Mouse (Mus musculus): ENCODE data around the gene Lmod3. TPM values are rescaled to one million over a fixed set of nuclear protein-coding genes. Genes with fewer than 3 reads are reported as not detected.

The Lmod3 gene
- polyA plus RNA-seq, 1 experiment from 2014 or later = 0.11 TPM

DNA sequence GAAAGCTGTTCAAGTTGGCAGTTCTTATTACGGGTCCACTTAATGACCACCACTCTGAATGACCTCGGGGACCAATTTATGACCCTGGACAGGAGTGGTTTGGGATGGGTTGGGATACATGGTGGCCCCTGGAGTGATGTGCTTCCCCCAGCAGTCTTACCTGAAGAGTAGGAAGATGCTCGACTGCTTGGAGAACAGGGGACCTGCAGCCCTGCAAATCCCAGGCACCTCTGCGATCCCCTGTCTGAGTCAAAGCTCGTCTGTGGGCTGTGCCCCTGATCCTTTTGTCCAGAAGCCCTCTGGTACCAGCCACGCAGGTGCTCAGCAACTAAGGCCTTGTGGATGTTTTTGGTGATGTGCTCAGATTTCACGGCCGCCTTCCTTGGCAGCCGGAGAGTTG, 42.9 kb upstream of the Lmod3 start:
- 86% methylated on average over 9 of the region's 9 CpGs for WGBS (ENCODE audit: insufficient replicate concordance)
- Histone ChIP-seq H3K27ac (ENCODE audit: low read depth) (no peak overlapping the region), H3K9ac (replicated peaks) (no peak overlapping the region), H3K4me2 (ENCODE audit: low read depth, low read length) (no peak overlapping the region), H3K36me3 (replicated peaks; ENCODE audit: insufficient read depth, low read length) (peaks cover 43% of the 10 kb centered on the region), H3K4me1 (ENCODE audit: insufficient read depth) (peaks cover 13% of the 10 kb centered on the region), H3K27me3 (ENCODE audit: insufficient read depth, low read length) (no peaks in the 10 kb centered on the region), H3K4me3 (ENCODE audit: low read depth, low read length) (no peak overlapping the region), H3K9me3 (ENCODE audit: low read length) (no peaks in the 10 kb centered on the region)
- DNase-seq = no peak
- no peak for TF ChIP-seq CTCF (IDR thresholded peaks at IDR 0.05; ENCODE audit: low read depth)
- no peak for TF ChIP-seq EP300 (IDR thresholded peaks at IDR 0.05; ENCODE audit: low read depth)
- no peak for ATAC-seq

- no peak overlapping the region for H3K27ac ChIP-seq (ENCODE audit: low read depth)
- H3K4me3 ChIP-seq (ENCODE audit: low read depth, low read length) = no peak overlapping the region
- no peaks in the 10 kb centered on the region for H3K9me3 ChIP-seq (ENCODE audit: low read length)
- peaks cover 18% of the 10 kb centered on the region for H3K4me1 ChIP-seq (ENCODE audit: insufficient read depth)
- no peak overlapping the region for H3K9ac ChIP-seq (replicated peaks)
- peaks cover 37% of the 10 kb centered on the region for H3K36me3 ChIP-seq (replicated peaks; ENCODE audit: insufficient read depth, low read length)
- DNase-seq = no peak
- no peak overlapping the region for H3K4me2 ChIP-seq (ENCODE audit: low read depth, low read length)
- TF ChIP-seq CTCF (IDR thresholded peaks at IDR 0.05; ENCODE audit: low read depth) (no peak), EP300 (IDR thresholded peaks at IDR 0.05; ENCODE audit: low read depth) (no peak)
- WGBS (ENCODE audit: insufficient replicate concordance) = 58% methylated on average over 12 of the region's 12 CpGs
- H3K27me3 ChIP-seq (ENCODE audit: insufficient read depth, low read length) = no peaks in the 10 kb centered on the region
- ATAC-seq = no peak
These were observed 41.4 kb upstream of the Lmod3 start for GRCm38 (mm10) chr6:97293667-97294569.

- Histone ChIP-seq H3K36me3 (replicated peaks; ENCODE audit: insufficient read depth, low read length) (peaks cover 36% of the 10 kb centered on the region), H3K4me2 (ENCODE audit: low read depth, low read length) (no peak overlapping the region), H3K4me3 (ENCODE audit: low read depth, low read length) (no peak overlapping the region), H3K9ac (replicated peaks) (no peak overlapping the region), H3K27ac (ENCODE audit: low read depth) (peak overlapping the region; percentile 64; the same call in 1 of the 2 replicates), H3K4me1 (ENCODE audit: insufficient read depth) (peaks cover 22% of the 10 kb centered on the region), H3K27me3 (ENCODE audit: insufficient read depth, low read length) (no peaks in the 10 kb centered on the region), H3K9me3 (ENCODE audit: low read length) (no peaks in the 10 kb centered on the region)
- TF ChIP-seq EP300 (IDR thresholded peaks at IDR 0.05; ENCODE audit: low read depth) (no peak), CTCF (IDR thresholded peaks at IDR 0.05; ENCODE audit: low read depth) (no peak)
- ATAC-seq (no peak), DNase-seq (no peak)
- 80% methylated on average over 5 of the region's 5 CpGs for WGBS (ENCODE audit: insufficient replicate concordance)
These were observed 40.3 kb upstream of the Lmod3 start for GRCm38 (mm10) chr6:97292894-97293293.

GRCm38 (mm10) chr6:97292096-97292495, 39.5 kb upstream of the Lmod3 start:
- H3K4me2 ChIP-seq (ENCODE audit: low read depth, low read length) = no peak overlapping the region
- H3K4me1 ChIP-seq (ENCODE audit: insufficient read depth) = peaks cover 23% of the 10 kb centered on the region
- no peak overlapping the region for H3K9ac ChIP-seq (replicated peaks)
- WGBS (ENCODE audit: insufficient replicate concordance) = 76% methylated on average over 3 of the region's 3 CpGs
- TF ChIP-seq CTCF (IDR thresholded peaks at IDR 0.05; ENCODE audit: low read depth) = no peak
- H3K9me3 ChIP-seq (ENCODE audit: low read length) = no peaks in the 10 kb centered on the region
- peaks cover 37% of the 10 kb centered on the region for H3K36me3 ChIP-seq (replicated peaks; ENCODE audit: insufficient read depth, low read length)
- no peak for DNase-seq
- H3K27me3 ChIP-seq (ENCODE audit: insufficient read depth, low read length) = no peaks in the 10 kb centered on the region
- H3K27ac ChIP-seq (ENCODE audit: low read depth) = peak overlapping the region; percentile 64
- H3K4me3 ChIP-seq (ENCODE audit: low read depth, low read length) = no peak overlapping the region
- 0 out of 2 replicates have a peak, but pooled peaks have one; percentile 4 for ATAC-seq

- peak overlapping the region; percentile 64 for H3K27ac ChIP-seq (ENCODE audit: low read depth)
- DNase-seq (no peak), ATAC-seq (peak; percentile 78)
- no peak overlapping the region for H3K4me3 ChIP-seq (ENCODE audit: low read depth, low read length)
- no peak for TF ChIP-seq EP300 (IDR thresholded peaks at IDR 0.05; ENCODE audit: low read depth)
- no peak for TF ChIP-seq CTCF (IDR thresholded peaks at IDR 0.05; ENCODE audit: low read depth)
- H3K9ac ChIP-seq (replicated peaks) = no peak overlapping the region
- H3K4me2 ChIP-seq (ENCODE audit: low read depth, low read length) = no peak overlapping the region
- H3K36me3 ChIP-seq (replicated peaks; ENCODE audit: insufficient read depth, low read length) = peaks cover 32% of the 10 kb centered on the region
- H3K27me3 ChIP-seq (ENCODE audit: insufficient read depth, low read length) = no peaks in the 10 kb centered on the region
- no peaks in the 10 kb centered on the region for H3K9me3 ChIP-seq (ENCODE audit: low read length)
- WGBS (ENCODE audit: insufficient replicate concordance) = 45% methylated on average over 21 of the region's 21 CpGs
- H3K4me1 ChIP-seq (ENCODE audit: insufficient read depth) = peaks cover 23% of the 10 kb centered on the region
These were observed 38.8 kb upstream of the Lmod3 start for GRCm38 (mm10) chr6:97291159-97291908.

DNA sequence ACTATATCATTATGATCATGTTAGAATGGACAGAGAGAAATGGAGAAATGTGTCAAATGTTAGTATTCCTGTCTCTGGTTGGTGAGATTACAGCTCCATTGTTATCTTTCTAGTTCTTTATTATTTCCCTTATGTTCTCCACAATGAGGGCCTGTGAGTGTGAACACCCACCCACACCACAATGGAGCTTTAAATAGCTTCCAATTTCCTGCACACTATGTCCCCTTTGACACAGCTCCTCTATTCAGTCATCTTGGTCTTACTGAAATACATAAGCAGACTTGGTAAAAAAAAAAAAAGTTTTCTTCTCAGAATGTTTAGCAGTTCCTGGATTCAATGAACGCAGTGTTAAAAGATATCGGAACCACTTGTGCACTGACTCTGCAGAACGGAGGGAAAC, 38.1 kb upstream of the Lmod3 start:
- no peak overlapping the region for H3K4me3 ChIP-seq (ENCODE audit: low read depth, low read length)
- WGBS (ENCODE audit: insufficient replicate concordance) = 44% methylated on average over 3 of the region's 3 CpGs
- H3K27ac ChIP-seq (ENCODE audit: low read depth) = no peak overlapping the region; the same call in 1 of the 2 replicates
- peaks cover 23% of the 10 kb centered on the region for H3K4me1 ChIP-seq (ENCODE audit: insufficient read depth)
- TF ChIP-seq CTCF (IDR thresholded peaks at IDR 0.05; ENCODE audit: low read depth) (no peak), EP300 (IDR thresholded peaks at IDR 0.05; ENCODE audit: low read depth) (no peak)
- no peaks in the 10 kb centered on the region for H3K27me3 ChIP-seq (ENCODE audit: insufficient read depth, low read length)
- DNase-seq (no peak), ATAC-seq (no peak)
- H3K9ac ChIP-seq (replicated peaks) = no peak overlapping the region
- no peak overlapping the region for H3K4me2 ChIP-seq (ENCODE audit: low read depth, low read length)
- peaks cover 31% of the 10 kb centered on the region for H3K36me3 ChIP-seq (replicated peaks; ENCODE audit: insufficient read depth, low read length)
- no peaks in the 10 kb centered on the region for H3K9me3 ChIP-seq (ENCODE audit: low read length)
